Mouse (Mus musculus): Measurements from ENCODE around the gene Muc1.

Muc1 gene

DNA sequence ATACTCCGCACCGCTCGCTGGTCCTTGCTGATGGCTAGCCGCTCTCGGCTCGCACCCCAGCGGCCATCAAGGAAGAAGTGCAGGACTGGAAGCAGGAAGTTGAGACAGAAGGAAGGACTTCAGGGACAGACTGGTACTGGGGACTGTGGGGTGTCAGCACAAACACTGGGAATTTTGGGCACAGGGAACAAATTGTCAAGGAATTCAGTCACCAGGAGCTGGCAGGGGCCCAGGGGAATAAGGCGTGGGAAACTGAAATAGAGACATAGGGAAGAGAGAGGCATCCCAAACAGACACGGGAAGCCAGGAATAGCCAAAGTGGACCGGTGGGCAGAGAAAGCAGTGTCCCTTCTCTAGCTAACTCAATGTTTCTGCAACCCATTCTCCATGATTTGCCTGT lies 7.7 kb downstream of the Muc1 start:
- no peak for DNase-seq (ENCODE audit: low spot score)

DNA sequence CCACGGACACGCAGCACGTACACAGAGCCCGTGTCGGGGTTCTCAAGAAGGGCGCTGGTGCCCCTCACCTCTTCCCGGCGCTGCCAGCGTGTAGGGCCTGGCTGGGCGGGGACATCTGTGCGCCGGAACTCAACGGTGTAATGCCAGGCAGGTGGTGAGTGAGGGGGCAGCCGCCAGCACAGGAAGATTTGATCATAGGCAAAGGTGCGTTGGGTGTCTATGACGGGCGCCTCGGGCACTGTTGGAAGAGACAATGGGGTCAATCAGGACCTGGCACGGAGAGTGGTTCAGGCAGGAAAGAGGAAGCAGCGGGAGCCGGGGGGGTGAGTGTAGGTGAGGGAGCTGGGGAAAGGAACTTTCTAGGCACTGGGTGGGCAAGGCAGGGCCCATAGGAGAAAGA lies 8.8 kb downstream of the Muc1 start:
- DNase-seq (ENCODE audit: low spot score) = no peak

DNA sequence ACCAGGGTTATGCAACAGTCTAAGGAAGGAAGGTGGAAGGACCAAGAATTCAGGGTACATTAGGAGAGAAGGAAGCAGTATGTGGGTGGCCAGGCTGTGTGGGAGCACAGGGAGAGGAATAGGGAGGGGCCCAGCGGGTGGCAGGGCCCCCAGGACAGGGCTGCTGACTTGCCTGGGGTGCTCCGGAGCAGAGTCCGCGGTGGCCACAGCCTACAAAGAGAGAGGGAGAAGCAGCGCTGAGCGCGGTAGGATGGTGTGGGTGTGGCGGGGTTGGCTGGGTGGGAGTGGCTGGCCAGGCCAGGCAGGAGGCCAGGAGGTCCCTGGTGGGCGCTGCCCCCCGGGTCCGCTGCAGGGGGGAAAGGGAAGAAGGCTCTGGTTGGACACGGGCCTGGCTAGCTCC lies 9.6 kb downstream of the Muc1 start:
- DNase-seq (ENCODE audit: low spot score) = no peak

DNA sequence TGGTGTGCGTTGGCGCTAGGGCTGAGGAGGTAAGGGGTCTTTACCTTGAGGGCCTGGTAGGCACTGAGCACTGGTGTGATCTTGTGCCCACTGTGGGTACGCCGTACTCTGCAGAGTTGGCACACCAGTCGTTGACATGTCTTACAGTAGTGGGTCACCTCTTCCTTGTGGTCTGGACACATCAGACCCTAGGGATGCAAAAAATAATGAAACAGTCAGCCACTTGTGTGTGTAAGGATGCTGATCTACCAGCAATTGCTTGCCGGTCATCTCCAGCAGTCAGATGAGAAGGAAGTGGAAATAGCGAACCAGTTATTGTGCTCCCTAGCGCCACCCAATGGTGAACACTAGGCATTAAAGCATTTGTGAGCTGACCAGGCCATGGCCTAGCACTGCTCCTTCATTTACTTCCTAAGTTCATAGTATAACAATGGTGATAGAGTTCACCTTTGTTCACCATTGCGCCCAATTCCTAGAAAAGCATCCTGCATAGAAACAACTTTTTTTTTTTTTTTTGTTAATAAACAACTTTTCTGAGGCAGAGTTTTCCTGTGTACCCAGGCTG lies 13.6 kb downstream of the Muc1 start:
- peak; percentile 53 for DNase-seq (ENCODE audit: low spot score)

DNA sequence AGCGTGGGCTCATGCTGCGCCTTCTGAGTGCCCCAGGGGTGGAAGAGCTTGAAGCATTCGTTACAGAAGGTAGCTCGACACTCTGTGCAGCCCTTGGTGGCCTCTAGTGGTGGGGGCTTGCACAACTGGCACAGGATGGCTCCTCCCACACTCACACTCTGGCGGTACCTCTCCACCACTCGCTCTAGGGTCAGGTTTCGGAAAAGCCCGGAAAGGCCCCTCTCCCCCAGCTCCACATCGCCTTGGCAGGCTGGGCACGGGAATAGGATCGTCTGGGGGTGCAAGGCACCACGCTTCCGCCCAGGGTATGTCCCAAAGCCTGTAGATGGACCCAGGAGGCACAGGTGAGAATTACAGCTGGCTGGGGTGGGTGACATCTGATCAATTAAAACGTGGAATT lies 14.8 kb downstream of the Muc1 start:
- DNase-seq (ENCODE audit: low spot score) = no peak

DNA sequence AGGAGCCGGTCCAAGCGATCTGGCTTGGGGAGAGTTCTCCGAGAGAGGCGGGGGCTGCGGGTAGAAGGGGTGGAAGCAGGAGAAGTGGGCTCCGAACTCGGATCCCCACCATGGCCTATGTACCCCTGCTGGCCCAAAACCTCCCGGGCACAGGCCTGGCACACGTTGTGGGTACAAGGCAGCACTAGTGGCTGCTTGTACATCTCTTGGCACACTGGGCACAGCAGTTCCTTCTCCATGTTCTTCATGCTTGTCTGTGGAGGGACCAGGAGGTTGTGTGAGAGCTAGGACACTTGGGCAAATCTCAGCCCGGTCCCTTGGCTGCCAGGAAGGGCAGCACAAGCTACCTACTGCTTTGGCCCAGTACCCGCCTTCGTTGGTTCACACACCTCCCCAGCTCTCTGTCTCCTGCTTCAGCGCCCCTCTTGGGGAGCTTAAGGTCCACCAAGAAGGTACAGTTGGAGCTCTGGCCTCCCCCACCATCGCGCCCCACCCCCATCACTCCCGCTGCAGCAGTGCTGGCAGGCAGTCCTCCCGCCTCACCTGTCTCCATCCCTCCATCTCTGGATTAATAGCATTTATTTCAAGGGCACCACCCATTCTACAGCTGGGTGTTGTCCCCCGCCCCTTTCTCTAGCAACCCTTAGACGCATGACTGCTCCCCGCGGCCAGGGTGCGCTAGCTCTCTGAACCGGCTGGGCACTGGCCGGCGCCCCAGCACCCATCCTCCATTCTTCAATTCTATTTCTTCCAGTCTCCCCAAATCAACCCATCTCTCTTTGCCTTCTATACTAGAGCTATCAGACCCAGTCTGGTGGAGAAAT lies 15.5 kb downstream of the Muc1 start:
- DNase-seq (ENCODE audit: low spot score) = no peak

DNA sequence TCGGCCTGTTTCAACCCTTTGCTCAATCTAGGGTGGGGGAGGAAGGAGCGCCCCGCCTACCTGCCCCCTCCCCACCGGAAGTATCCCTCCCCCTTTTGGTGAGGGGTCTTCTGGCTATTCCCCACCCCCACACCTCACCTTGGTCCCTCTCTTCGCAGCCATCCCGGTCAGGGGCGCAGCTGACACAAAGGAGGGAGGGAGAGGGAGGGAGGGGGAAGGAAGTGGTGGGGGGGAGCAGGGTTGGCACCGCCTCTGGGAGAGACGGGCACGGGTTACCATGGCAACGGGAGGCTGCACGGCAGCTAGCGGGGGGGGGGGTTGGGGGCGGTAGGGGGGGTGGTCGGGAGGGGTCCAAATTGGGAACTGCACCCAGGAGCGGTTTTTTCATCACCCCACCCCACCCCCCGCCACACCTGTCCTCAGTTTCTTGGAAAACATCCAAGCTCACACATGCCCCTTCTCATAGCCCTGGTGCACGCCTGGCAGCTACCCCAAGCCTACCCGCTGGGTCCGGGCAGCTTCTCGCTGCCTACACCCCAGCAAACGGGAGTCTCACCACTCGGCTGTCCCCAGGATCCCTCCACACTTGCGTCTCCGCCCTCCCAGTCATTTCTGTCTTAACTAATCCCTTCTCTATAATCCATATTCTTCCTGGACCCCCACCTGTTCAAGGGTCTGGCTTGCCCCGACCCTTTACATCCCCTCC lies 16.3 kb downstream of the Muc1 start:
- DNase-seq (ENCODE audit: low spot score) = no peak

DNA sequence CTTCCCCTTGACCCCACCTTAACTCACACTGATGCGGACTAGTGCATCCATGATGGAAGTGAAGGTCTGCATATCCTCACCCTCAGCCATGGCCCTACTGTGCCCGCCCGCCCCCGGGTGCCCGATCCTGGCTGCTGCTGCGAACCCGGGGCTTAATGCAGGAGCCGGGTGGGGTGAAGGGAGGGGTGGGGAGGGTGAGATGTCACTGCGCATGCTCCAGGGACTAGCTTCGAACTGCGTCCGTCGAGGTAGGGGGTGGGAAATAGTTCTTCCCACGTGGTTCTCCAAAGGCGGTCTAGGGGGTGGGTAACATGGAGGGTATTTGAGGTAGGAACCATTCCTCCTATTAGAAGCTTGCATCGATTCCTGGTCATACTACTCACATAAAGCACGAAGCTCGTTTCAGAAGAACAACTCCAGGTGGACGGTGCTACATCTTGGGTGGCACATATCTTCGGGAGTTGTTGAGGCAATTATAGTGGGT lies 16.9 kb downstream of the Muc1 start, which contains the start of gene Krtcap2:
Gene Krtcap2 (plus strand): TSS at position 279 of the 484 bp plus-strand sequence.
- DNase-seq (ENCODE audit: low spot score) = no peak

DNA sequence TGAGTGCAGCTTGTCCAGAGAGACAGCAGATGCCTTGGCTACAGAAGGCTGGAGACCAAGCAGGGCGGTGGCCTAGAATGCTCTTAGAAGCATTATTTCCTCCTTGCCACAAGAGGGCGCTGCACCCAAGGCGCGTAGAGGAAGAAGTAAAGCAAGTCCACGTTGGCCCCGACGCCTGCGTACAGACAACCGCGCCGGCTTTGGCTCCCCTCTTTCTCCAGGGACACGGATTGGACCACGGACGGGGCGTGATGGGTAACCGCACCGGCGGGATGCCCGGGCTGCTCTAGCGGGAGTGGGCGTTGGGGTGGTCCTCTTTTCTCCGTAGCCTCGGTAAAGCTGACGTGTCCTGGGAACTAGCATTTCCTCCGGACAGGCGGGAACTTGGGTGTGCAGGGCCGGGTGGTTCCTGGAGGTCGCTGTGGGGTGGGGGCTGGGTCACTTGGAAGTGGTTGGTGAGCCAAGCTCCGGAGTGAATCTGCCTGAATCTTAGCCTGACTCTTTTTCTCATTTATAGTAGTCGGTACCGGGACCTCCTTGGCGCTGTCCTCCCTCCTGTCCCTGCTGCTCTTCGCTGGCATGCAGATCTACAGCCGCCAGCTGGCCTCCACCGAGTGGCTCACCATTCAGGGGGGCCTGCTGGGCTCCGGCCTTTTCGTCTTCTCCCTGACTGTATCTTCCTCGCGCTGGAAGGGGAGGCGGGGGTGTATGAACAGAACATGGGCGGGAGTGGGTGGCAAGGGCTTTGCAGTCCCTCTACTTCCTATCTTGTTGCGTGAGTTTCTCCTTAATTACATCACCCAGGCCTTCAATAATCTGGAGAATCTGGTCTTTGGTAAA lies 17.6 kb downstream of the Muc1 start, which contains the start of gene Trim46:
Gene Trim46 (minus strand): TSS at position 49 of the 840 bp plus-strand sequence.
- DNase-seq (ENCODE audit: low spot score) = peak; percentile 84

DNA sequence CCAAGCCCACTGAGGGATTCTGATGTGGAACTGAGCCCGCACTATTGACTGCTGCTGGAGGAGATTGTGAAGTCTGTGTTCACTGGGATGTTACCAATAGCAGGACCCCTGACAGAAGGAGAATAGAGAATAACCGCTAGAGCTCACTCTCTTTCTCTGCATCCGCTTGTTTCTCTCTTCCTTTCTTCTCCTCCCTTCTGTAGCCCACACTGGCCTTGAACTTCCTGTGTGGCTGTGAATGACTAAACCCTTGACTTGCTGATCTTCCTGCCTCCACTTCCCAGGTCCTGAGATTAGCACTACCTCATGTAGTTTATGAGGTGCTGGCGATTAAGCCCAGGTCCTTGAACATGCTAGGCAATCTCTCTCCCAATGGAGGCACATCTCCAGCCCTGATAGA lies 18.6 kb downstream of the Muc1 start:
- DNase-seq (ENCODE audit: low spot score) = no peak

DNA sequence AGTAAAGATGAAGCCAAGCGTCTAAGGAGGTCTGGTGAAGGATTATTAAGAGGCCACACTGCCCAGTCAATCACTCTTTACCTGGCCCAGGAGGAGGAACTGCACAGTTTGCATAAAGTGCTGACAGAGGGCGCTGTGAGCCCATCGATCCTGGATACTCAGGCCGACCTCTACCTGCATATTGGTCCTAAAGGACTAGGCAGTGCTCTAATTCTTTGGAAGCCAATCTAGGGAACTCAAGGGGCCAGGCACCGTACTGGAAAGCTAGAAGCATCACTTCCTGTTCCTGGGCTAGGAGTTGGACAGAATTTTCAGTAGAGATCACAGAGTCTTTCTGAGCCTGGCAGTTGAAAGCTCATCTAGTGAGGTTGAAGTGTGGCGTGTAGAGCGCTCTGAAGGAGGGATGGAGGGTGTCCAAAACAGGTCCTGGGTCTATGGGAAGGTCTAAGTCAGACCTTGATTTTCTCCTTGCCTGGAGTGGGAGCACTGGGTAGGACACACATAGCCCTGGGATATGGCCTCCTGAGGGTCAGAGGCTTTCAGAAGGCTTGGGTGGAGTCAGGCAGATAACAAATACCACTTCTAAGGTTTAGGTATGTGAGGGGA lies 21.7 kb downstream of the Muc1 start:
- no peak for DNase-seq (ENCODE audit: low spot score)

DNA sequence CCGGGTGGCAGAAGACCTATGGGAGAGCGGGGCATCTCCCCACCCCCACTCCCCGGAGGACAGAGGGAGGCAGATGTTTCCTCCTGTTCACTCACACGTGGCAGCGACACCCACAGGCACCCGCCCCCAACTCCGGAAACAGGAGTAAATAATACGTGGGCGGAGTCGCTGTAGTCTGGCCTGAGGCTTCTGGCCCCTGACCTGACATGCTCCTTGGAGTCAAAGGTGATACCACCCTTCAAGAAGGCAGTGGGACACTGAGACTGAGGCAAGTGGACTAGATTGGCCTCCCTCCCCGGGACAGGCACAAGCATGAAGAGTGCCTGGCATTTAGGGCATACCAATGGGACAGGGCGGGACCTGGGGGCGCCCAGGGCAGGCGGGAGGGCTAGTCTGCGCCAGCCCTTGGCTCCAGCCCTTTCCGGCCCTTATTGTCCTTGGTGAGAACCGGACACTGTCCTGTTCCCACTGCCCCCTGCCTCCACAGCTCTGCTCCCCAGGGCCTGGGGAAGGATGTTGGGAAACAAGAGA lies 22.6 kb downstream of the Muc1 start:
- DNase-seq (ENCODE audit: low spot score) = no peak

DNA sequence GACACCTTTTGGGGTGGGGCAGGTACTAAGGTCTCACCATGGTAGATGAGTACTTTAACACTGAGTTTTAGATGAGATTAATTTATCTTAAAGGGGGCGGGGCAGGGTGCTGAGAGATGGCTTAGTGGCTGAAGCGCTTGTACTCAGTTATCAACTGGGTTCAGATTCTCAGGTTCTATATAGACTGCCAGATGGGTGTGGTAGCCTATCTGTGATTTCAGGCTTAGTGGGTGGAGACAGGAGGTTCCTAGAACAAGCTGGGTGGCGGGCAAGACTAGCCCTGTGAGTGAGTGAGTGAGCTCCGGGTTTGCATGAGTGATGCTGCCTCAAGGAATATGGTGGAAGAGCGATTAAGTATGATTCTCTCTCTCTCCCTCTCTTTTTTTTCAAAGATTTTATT lies 26.1 kb downstream of the Muc1 start:
- DNase-seq (ENCODE audit: low spot score) = no peak

DNA sequence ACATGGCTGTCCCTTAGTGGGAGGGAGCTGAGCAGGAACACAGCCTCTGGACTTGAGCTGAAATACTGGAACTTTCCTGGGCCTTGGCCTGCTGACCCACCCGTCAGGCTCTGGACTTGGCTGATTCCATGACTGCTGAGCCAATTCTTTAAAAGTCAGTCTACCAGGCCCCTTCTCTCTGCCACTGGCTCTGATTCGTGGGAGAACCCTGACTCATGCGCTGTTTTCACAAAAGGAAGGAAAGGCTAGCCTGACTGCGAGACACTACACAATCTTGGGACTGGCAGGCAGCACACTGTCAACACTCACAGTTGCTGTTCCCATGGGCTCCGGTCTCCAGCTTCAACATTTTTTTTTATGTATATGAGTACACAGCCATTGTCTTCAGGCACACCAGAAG lies 27.3 kb downstream of the Muc1 start:
- no peak for DNase-seq (ENCODE audit: low spot score)

DNA sequence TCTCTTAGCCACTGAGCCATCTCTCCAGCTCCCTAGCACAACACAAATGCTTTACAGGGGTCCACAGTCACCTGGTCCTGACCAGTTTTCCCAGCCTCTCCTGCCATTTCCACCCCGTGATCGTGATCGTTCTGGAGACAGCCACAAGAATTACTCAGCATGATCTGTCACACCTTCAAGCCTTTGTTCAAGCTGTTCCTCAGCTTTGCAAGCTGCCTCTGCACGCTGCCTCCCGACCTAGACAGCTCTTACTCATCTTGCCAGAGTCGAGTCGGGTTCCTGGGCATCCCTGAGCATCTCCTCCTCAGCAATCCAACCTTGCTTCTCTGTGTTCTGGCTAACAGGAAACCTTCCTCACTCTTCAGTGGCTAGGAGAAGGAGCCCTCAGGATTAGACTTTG lies 30.2 kb downstream of the Muc1 start, which contains the start of gene Dpm3:
Gene Dpm3 (plus strand): TSS at position 283 of the 400 bp plus-strand sequence.
- DNase-seq (ENCODE audit: low spot score) = no peak

DNA sequence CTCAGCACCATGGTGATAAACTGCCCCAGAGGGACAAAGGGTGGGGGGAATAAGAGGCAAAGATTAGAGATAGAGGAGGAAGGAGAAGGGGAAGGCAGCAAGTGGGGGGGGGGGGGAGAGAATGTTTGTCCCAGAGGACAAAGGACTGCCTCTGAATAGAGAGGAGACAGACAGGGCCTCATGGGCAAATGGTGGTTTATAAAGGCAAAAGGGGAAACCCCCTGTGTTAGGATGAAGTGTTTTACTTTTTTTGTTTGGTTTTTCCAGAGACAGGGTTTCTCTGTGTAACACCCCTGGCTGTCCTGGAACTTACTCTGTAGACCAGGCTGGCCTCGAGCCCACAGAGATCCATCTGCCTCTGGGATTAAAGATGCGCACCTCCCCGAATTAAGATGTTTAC lies 31.4 kb downstream of the Muc1 start:
- no peak for DNase-seq (ENCODE audit: low spot score)

DNA sequence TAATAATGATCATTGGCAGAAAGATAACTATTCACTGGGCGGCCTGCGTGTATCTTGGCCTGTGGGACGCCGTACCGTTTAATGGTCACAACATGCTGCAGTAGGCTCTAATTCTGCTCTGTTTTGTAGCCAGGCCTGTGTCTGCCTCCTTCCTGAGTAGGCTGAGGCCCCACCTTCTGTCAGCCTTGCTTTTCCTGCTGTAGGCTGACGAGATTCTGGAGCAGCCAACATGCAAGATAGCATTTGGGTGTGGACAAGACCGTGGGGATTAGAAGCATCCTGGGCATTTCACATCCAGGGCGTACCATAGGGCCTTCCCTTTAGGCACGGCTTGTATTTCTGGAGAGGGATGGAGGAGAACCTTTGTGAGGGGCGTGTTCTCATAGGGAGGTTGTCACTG lies 33.6 kb downstream of the Muc1 start:
- DNase-seq (ENCODE audit: low spot score) = no peak

DNA sequence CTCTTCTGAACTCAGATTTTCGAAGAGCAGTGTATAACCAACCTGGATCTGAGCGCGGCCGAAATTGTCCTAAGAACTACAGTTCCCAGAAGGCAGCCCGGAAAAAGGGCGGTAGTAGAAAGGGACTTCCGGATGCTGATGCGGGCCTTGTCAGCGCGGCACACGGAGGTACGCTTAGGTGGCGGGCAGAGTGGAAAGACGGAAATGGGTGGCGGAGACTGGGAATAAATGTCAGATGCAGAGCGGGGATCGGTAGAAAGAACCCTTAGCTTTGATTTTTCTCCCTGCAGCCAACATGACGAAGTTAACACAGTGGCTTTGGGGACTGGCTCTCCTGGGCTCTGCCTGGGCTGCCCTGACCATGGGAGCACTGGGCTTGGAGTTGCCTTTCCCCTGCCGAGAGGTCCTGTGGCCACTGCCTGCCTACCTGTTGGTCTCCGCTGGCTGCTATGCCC lies 37.6 kb downstream of the Muc1 start:
- DNase-seq (ENCODE audit: low spot score) = peak; percentile 51

DNA sequence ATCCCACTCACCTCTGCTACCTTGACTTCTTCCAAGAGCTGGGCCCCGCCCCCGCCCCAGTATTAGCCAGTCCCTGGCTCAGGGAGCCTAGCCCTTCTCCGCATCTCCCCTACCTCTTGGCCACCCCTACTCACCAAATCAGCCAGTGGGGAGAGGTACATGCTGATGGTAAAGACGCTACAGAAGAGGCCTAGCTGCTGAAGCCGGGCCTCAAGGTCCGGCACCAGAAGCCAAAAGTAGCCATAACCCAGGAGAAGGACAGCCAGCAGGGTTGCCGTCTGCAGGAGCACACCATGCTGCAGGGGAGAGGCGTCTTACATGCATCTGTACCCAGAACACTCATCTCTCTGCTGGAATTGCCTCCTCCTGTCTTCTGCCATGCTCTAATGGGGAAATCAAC lies 40.1 kb downstream of the Muc1 start:
- DNase-seq (ENCODE audit: low spot score) = no peak

DNA sequence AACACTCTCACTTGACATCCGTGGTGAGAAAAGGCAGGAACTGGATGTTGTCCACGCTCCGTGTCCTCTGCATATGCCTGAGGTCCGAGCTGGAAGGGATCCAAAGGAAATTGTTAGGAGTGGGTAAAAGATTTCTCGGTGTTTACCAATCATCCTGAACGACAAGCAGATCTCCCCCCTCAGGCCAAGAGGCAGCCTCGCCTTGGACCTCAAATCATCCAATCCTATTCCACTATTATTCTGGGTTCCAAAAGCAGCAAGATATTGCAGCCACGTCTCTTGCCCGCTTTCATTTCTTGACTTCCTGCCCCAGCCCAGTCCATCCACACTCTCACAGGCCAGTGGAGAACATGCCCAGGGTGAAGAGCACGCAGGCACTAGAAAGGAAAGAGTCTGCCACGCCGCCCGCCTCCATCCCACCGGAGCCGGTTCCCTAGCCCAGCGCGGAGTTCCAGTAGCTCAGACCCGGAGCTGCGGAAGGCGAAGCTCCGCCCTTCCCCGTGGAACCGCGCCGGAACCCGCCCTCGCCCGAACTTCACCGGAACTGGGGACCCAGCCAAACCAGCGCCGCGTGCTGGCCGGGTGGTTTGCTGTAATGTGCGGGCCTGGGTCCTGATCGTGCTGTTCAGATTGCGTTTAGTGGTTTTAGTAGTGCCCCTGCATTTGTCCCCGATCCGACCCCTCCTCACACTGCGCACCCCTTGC lies 41.3 kb downstream of the Muc1 start, which contains the start of gene Slc50a1:
Gene Slc50a1 (minus strand): TSS at position 520 of the 705 bp plus-strand sequence.
- DNase-seq (ENCODE audit: low spot score) = peak; percentile 84

Measured in ovary, postnatal 14 days (tissue).